Mouse (Mus musculus): ENCODE measurements at regions not wholly inside any gene's neighbourhood (a gene's known extent, or its start where the extent isn't known, plus 50 kb on each side); places are given as distances from the start of the nearest gene placed in this dataset.

DNA sequence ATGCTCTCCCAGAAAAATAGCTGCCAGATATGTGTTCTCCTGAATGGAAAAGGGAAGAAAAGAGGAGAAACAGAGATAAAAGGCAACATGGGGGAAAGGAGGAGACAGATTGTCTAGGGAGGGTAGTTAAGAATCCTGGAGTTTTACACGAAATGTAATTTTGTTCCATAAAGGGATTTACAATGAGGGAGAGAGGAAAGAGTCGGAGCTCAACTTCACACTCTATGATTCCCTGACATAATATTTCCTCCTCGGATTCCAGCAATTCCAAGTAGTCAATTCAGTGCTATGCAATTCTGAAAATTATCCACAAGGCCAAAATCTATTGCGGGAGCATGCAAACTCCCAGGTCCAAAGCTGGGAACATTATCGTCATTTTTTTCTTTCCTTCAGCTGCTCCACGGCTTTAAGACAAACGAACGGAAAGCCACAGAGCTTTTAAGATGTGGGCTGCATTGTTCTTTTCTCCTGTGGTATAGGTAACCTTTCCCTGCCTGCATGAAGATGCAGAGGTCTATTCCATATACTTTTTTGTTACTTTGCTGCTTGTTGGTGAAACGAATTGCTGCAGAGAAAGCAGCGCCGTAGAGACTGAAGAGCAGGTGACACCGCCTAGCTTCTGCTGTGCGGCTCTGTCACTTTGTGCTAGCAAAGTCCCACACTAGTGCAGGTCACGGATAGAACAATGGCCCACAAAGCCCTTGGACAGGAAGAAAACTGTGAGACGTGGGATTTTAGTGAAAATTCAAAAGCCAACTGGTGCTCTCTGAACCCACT, 251.7 kb upstream of the Slc7a11 start:
- WGBS (ENCODE audit: insufficient replicate concordance), result 68% methylated on average over 15 of the region's 15 CpGs
- TF ChIP-seq EP300 (IDR thresholded peaks at IDR 0.05; ENCODE audit: low read depth), result no peak
- TF ChIP-seq CTCF (IDR thresholded peaks at IDR 0.05; ENCODE audit: low read depth), result no peak
- Histone ChIP-seq H3K36me3 (replicated peaks; ENCODE audit: insufficient read depth, low read length) (no peaks in the 10 kb centered on the region), H3K9ac (replicated peaks) (no peak overlapping the region), H3K27ac (ENCODE audit: low read depth) (no peak overlapping the region), H3K4me1 (ENCODE audit: insufficient read depth) (no peaks in the 10 kb centered on the region), H3K27me3 (ENCODE audit: insufficient read depth, low read length) (no peaks in the 10 kb centered on the region), H3K4me2 (ENCODE audit: low read depth, low read length) (no peak overlapping the region), H3K9me3 (ENCODE audit: low read length) (no peaks in the 10 kb centered on the region), H3K4me3 (ENCODE audit: low read depth, low read length) (no peak overlapping the region)
- no peak for DNase-seq
- ATAC-seq, result no peak

- H3K27me3 ChIP-seq (ENCODE audit: insufficient read depth, low read length), result no peaks in the 10 kb centered on the region
- TF ChIP-seq EP300 (IDR thresholded peaks at IDR 0.05; ENCODE audit: low read depth) (no peak), CTCF (IDR thresholded peaks at IDR 0.05; ENCODE audit: low read depth) (no peak)
- no peaks in the 10 kb centered on the region for H3K4me1 ChIP-seq (ENCODE audit: insufficient read depth)
- WGBS (ENCODE audit: insufficient replicate concordance), result 46% methylated on average over 8 of the region's 8 CpGs
- no peaks in the 10 kb centered on the region for H3K36me3 ChIP-seq (replicated peaks; ENCODE audit: insufficient read depth, low read length)
- no peak overlapping the region for H3K27ac ChIP-seq (ENCODE audit: low read depth)
- no peak overlapping the region for H3K9ac ChIP-seq (replicated peaks)
- DNase-seq (no peak), ATAC-seq (no peak)
- no peaks in the 10 kb centered on the region for H3K9me3 ChIP-seq (ENCODE audit: low read length)
- H3K4me2 ChIP-seq (ENCODE audit: low read depth, low read length), result no peak overlapping the region
- H3K4me3 ChIP-seq (ENCODE audit: low read depth, low read length), result no peak overlapping the region
Measured at GRCm38 (mm10) chr3:50694497-50694896, 251.1 kb upstream of the Slc7a11 start.

GRCm38 (mm10) chr3:50692306-50692705, 248.9 kb upstream of the Slc7a11 start:
- 78% methylated on average over 1 of the region's 1 CpGs for WGBS (ENCODE audit: insufficient replicate concordance)
- ATAC-seq (no peak), DNase-seq (no peak)
- H3K9me3 ChIP-seq (ENCODE audit: low read length), result no peaks in the 10 kb centered on the region
- no peak overlapping the region for H3K9ac ChIP-seq (replicated peaks)
- no peaks in the 10 kb centered on the region for H3K36me3 ChIP-seq (replicated peaks; ENCODE audit: insufficient read depth, low read length)
- no peak overlapping the region for H3K4me2 ChIP-seq (ENCODE audit: low read depth, low read length)
- H3K4me1 ChIP-seq (ENCODE audit: insufficient read depth), result no peaks in the 10 kb centered on the region
- H3K27me3 ChIP-seq (ENCODE audit: insufficient read depth, low read length), result no peaks in the 10 kb centered on the region
- TF ChIP-seq EP300 (IDR thresholded peaks at IDR 0.05; ENCODE audit: low read depth) (no peak), CTCF (IDR thresholded peaks at IDR 0.05; ENCODE audit: low read depth) (no peak)
- no peak overlapping the region for H3K27ac ChIP-seq (ENCODE audit: low read depth)
- H3K4me3 ChIP-seq (ENCODE audit: low read depth, low read length), result no peak overlapping the region

DNA sequence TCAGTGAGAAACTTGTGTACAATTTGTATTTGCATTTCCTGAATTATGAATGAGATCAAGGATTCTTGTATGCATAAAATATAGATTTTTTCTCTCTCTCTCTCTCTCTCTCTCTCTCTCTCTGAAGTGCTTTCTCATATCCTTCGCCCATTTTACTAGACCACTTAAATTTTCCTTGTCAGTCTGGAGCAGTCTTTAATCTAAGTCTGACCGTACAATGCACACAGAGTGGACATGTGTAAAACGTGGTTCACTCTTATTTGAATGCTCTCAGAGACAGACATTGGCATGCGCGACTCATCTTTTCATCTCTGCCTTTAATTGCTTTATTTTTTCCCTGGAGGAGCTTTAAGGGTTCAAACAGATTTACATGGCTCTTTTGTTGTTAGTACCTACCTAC, 247.3 kb upstream of the Slc7a11 start:
- 78% methylated on average over 5 of the region's 5 CpGs for WGBS (ENCODE audit: insufficient replicate concordance)
- H3K9ac ChIP-seq (replicated peaks), result no peak overlapping the region
- TF ChIP-seq CTCF (IDR thresholded peaks at IDR 0.05; ENCODE audit: low read depth), result no peak
- no peak for TF ChIP-seq EP300 (IDR thresholded peaks at IDR 0.05; ENCODE audit: low read depth)
- H3K36me3 ChIP-seq (replicated peaks; ENCODE audit: insufficient read depth, low read length), result no peaks in the 10 kb centered on the region
- no peak overlapping the region for H3K4me2 ChIP-seq (ENCODE audit: low read depth, low read length)
- no peaks in the 10 kb centered on the region for H3K27me3 ChIP-seq (ENCODE audit: insufficient read depth, low read length)
- no peak overlapping the region for H3K27ac ChIP-seq (ENCODE audit: low read depth)
- no peaks in the 10 kb centered on the region for H3K9me3 ChIP-seq (ENCODE audit: low read length)
- no peaks in the 10 kb centered on the region for H3K4me1 ChIP-seq (ENCODE audit: insufficient read depth)
- no peak for DNase-seq
- no peak for ATAC-seq
- no peak overlapping the region for H3K4me3 ChIP-seq (ENCODE audit: low read depth, low read length)

- no peaks in the 10 kb centered on the region for H3K36me3 ChIP-seq (replicated peaks; ENCODE audit: insufficient read depth, low read length)
- no peak overlapping the region for H3K4me2 ChIP-seq (ENCODE audit: low read depth, low read length)
- H3K27me3 ChIP-seq (ENCODE audit: insufficient read depth, low read length), result no peaks in the 10 kb centered on the region
- WGBS (ENCODE audit: insufficient replicate concordance), result 66% methylated on average over 5 of the region's 5 CpGs
- no peak overlapping the region for H3K27ac ChIP-seq (ENCODE audit: low read depth)
- TF ChIP-seq CTCF (IDR thresholded peaks at IDR 0.05; ENCODE audit: low read depth) (no peak), EP300 (IDR thresholded peaks at IDR 0.05; ENCODE audit: low read depth) (no peak)
- ATAC-seq (no peak), DNase-seq (no peak)
- no peaks in the 10 kb centered on the region for H3K4me1 ChIP-seq (ENCODE audit: insufficient read depth)
- H3K9me3 ChIP-seq (ENCODE audit: low read length), result no peaks in the 10 kb centered on the region
- H3K4me3 ChIP-seq (ENCODE audit: low read depth, low read length), result no peak overlapping the region
- no peak overlapping the region for H3K9ac ChIP-seq (replicated peaks)
Measured at GRCm38 (mm10) chr3:50689375-50689774, 246.0 kb upstream of the Slc7a11 start.

DNA sequence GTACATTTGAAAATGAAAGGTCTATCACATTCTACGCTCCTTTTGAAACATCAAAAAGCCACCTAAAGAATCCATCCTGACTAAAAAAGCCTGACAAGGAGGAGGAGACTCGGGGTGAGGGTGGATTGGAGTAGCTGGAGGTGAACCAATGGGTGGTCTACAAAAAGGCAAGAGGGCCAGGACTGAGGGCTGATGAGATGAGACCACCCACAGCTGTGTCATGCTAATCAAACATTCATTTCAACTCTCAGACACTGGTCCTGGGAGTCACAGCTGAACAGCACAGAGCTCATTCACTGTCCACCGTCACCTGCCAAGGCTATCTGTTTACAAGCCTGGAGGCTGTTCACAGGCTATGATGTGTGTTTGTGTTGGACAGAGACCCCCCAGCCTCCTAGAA, 244.3 kb upstream of the Slc7a11 start:
- H3K27me3 ChIP-seq (ENCODE audit: insufficient read depth, low read length), result no peaks in the 10 kb centered on the region
- DNase-seq, result no peak

More for the DNA sequence above, 244.3 kb upstream of the Slc7a11 start:
- Histone ChIP-seq H3K9ac (replicated peaks) (no peak overlapping the region), H3K27ac (ENCODE audit: low read depth) (no peak overlapping the region), H3K36me3 (replicated peaks; ENCODE audit: insufficient read depth, low read length) (no peaks in the 10 kb centered on the region), H3K9me3 (ENCODE audit: low read length) (no peaks in the 10 kb centered on the region), H3K4me3 (ENCODE audit: low read depth, low read length) (no peak overlapping the region), H3K4me1 (ENCODE audit: insufficient read depth) (no peaks in the 10 kb centered on the region), H3K4me2 (ENCODE audit: low read depth, low read length) (no peak overlapping the region)
- no peak for TF ChIP-seq EP300 (IDR thresholded peaks at IDR 0.05; ENCODE audit: low read depth)
- TF ChIP-seq CTCF (IDR thresholded peaks at IDR 0.05; ENCODE audit: low read depth), result no peak
- no peak for ATAC-seq
- WGBS (ENCODE audit: insufficient replicate concordance), result 75% methylated on average over 3 of the region's 3 CpGs
